Mouse (Mus musculus) heart, adult 18-20 months (tissue): ENCODE data around the gene Xiap. TPM values are rescaled to one million over a fixed set of nuclear protein-coding genes. Genes with fewer than 3 reads are reported as not detected.
"Not testable (repeated sequence)": the region's sequence is repeated elsewhere in the genome, so short reads cannot be mapped to it uniquely, and the experiment has no call there.

Source experiments
- DNase-seq, 2 experiments: peaks; one replicate each; pipeline ENCODE4 v3.0.0; 2021 to 2022; ENCODE audit warnings: mixed read lengths in 1 of 2
- long read RNA-seq, 2 experiments: library from polyadenylated mRNA; stranded (forward); transcript quantifications; one replicate each; pipeline ENCODE4 v2.0.0; 2021
- total RNA-seq, 2 experiments: library from RNA; stranded (reverse); gene quantifications; 2 replicates each; pipeline ENCODE4 v1.2.3; 2021

Xiap gene
- 10 to 100 TPM; 26.6 to 28.5 TPM for total RNA-seq
- long read RNA-seq, experiment 1, partial matches to known transcripts: 0 of 2 reads
- long read RNA-seq, experiment 1, other reads (novel, unspliced or antisense): 2 of 2 reads
- long read RNA-seq, experiment 2: 0 reads

- peak in 1 of 2 experiments; percentile 22 for DNase-seq
These were observed at the start of gene Xiap for GRCm38 (mm10) chrX:42059282-42060068. TSS of gene Xiap (plus strand) at chrX:42059679.

- DNase-seq: no peak
These were observed 46.7 kb upstream of the Xiap start for GRCm38 (mm10) chrX:42012677-42013208.

DNA sequence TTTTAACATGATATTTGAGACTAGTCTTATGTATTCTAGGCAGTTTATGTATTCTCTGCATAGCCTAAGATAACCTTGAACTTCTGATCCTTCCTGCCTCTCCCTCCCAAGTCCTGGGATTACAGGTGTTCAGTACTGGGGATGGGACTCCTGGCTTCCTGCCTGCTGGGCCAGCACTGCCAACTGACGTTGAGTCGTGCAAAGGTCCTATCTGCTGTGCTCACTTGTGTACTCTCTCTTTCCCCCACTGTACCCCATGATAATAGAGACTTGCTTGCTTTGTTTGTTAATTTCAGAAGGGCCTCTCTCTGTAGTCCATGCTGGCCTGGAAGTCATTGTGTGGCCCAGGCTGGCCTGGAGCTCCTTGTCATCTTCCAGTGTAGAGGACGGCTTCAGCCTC, 45.7 kb upstream of the Xiap start:
- no peak for DNase-seq

DNA sequence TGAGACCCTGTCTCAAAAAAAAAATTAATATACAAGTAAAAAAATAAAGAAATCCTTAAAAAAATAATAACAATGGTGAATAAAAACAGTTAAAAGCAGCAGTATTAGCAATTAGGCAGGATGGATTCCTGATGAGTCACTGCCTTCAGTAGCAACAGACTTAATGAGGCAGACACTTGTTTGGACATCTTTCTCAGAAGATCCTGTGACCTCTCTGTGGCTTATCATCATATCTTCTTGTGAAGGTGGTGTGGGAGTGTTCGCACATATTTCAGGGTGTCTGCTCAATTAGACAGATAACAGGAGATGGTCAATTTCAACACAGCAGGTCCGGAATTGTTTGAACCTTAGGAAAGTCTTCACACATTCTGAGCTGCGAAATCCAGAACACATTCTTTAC, 45.0 kb upstream of the Xiap start:
- DNase-seq: no peak

- DNase-seq: no peak
These were observed 41.4 kb upstream of the Xiap start for GRCm38 (mm10) chrX:42018030-42018429.

GRCm38 (mm10) chrX:42019441-42019840, 40.0 kb upstream of the Xiap start:
- no peak for DNase-seq

DNA sequence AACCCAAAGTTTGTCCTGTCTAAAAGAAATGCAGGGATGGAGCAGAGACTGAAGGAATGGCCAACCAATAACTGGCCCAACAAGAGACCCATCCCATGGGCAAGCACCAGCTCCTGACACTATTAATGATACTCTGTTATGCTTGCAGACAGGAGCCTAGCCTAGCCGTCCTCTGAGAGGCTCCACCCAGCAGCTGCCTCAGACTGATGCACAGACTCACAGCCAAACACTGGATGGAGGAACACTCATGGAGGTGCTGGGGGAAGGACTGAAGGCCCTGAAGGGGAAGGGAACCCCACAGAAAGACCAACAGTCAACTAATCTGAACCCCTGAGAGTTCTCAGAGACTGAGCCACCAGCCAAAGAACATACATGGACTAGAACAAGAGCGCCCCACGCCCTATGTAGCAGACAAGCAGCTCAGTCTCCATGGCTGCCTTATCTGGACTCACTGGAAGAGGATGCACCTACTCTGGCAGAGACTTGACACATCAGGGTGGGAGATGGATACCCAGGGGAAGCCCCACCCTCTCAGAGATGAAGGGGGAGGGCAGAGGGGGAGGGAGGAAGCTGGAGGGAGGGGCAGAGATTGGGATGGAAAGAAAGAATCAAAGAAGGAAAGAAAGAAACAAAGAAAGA, 33.6 kb upstream of the Xiap start:
- not testable (repeated sequence) for DNase-seq

DNA sequence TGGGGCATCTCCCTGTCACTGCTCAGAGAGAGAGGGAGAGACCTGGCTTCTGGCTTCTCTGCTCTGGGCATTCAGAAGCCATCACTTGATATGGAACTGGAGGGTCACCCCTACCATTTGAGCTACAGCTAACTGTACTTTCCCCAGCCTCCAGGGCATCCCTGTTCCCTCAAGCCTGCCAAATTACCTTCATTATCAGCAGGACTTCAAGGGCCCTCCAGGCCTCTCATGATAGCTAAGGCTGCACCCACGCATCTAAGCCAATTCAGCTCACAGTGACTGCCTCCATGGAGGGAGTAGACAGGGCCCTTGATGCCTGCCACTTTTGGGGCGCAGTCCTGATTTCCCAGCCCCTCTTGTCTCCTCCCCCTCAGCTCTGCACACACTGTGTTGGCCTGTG, 32.5 kb upstream of the Xiap start:
- DNase-seq: peak in 1 of 2 experiments; percentile 20

DNA sequence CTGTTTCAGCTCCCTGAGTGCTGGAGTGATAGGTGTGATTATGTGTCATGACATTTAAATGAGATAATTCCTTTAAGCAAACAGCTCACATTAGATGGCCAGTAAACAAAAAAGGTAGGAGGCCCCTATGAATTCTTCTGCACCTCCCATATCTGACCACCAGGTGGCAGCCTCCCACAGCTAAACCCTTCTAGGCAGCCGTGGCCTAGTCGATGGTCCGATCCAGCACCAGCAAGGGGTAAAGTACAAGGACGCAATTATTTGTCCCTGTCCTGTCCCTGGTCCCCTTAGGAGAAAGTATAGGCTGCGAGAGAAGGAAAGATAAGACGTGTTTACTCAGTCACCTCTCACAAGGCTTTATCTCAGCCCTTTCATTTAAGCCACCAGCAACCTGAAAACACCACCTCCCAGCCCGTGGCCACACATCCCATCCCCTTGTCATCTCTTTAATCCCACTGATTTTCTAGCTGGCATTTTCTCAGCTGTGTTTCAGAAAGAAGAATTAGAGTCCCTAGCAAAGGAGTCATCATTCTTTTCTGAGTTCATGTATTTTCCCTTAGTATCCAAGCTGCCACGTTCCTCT, 26.3 kb upstream of the Xiap start:
- DNase-seq: peak; percentile 72 to 89

DNA sequence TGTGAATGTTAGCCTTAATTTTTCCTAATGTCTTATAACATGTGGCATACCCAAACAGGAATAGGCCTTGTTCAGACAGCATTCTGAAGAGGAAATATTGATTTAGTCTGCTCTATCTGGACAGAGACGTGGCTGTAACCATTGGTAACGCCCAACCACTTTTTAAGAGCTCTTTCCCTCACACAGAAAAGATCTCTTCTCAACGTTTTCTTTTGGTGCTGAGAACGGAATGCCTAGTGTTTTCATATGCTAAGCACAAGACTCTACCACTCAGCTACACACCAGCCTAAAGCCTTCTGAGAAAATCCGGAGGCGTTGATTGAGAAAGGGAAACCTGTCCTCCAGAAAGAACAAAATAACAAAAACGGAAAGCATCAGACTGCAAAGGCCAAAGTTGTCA, 25.6 kb upstream of the Xiap start:
- DNase-seq: no peak

GRCm38 (mm10) chrX:42039481-42039880, 20.0 kb upstream of the Xiap start:
- no peak for DNase-seq

DNA sequence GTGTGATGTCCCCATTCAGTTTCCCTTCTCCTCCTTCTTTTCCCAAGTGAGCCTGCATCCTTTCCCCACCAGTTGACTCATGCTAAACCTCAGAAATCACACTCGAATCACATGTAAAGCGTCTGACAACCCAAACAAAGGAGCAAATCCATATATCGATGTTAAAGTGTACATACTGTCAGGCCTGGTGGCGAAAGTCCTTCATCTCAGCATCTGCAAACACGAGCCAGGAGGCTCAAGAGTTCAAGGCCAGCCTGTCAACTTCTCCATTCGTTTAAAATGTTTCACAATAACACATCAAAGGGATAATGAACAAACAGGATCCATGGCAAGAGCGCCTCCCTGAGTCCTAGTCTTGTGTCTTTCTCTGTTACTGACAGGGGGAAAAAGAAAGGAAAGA, 14.5 kb upstream of the Xiap start:
- DNase-seq: no peak

DNA sequence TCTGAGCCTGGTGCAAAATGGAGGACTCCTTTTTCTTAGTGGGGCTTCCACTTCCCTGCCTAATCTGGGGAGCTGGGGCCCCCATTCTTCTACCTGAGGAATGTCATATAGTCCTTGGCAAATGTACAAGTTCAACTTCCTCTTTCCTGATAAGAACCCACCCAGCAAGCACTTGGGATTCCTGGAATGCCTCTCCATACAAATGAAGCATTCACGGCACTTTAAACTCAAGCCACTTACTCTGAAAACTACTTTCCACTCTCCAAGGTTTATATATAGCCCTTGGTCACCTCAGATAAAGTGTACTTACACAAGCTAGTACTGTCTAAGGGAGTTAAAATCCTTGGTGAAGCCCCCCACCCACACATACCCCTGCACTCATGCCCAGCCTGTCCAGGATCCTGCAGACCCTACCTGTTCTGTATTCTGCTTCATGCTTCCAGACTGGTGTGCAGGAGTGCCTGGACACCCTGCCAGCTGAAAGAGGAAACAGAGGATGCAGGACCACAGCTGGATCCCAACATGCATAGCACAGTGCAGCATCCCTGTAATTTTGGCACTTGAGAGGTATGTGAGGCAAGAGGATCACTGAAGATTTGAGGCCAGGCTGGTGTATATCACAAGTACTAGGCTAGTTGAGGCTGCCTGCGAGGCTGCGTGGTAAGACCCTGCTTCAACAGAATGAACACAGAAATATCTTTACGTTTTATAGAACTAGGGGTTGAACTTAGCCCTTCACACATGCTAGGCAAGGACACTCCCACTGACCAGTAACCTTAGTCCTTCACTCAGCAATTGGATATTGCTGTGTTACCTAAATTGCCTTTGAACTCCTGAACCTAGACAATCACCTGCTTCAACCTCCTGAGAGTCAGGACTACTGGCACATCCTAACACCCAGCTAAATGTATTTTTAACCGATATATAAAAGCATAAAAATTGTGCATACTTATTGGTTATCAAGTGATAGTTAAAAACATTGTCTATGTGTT, 8.5 kb upstream of the Xiap start:
- DNase-seq: peak in 1 of 2 experiments; percentile 16

- DNase-seq: peak; percentile 30 to 41
These were observed 2.5 kb upstream of the Xiap start for GRCm38 (mm10) chrX:42057012-42057411.

- peak in 1 of 2 experiments; percentile 35 for DNase-seq
These were observed 1.6 kb upstream of the Xiap start for GRCm38 (mm10) chrX:42057873-42058272.

DNA sequence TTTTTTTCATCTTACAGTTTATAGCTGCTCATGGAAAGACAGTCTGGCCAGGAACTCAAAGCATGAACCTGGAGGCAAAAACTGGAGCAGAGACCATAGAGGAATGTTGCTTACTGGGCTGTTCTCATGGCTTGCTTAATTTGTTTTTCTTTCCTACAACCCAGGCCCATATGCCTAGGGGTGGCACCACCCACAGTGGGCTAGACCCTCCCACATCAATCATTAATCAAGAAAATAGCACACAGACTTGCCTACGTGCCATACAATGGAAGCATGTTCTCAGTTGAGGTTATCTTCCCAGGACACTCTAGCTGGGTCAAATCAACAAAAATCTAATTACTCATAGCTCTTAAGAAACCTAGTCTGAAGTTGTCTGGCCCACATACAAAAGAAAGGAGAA, 4.1 kb downstream of the Xiap start:
- no peak for DNase-seq

- no peak for DNase-seq
These were observed 5.6 kb downstream of the Xiap start for GRCm38 (mm10) chrX:42065086-42065485.

- no peak for DNase-seq
These were observed 7.3 kb downstream of the Xiap start for GRCm38 (mm10) chrX:42066771-42067170.

GRCm38 (mm10) chrX:42067791-42068200, 8.3 kb downstream of the Xiap start:
- peak; percentile 82 to 83 for DNase-seq

DNA sequence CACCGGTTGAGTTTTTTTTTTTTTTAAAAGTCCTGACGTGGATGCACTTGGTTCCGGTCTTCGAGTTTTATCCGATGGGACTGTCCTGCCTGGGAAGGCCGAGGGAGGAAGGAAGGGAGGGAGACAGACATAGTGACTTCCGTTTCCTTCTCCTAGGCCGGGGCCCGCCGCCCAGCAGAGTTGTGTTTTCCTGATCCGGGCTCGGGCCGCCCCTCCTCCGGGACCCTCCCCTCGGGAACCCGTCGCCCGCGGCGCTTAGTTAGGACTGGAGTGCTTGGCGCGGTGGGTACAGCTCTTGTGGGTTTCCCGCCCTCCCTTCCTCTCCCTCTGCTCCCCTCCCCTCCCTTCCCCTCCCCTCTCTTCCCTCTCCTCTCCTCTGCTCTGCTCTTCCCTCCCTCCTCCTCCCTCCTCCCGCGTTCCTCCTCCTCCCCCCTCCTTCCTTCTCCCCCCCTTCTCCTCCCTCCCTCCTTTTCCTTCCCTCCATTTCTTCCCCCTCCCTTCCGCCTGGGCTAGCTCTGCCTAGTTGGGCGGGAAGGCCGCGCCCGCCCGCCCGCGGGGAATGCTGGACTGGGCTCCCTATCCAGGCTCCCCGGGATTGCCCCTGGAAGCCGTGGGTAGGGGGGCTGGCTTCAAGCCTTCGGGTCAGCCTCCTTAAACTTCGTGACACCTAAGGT, 8.9 kb downstream of the Xiap start:
- peak; percentile 84 to 93 for DNase-seq

GRCm38 (mm10) chrX:42068875-42069257, 9.4 kb downstream of the Xiap start:
- DNase-seq: no peak
